Mouse (Mus musculus): ENCODE data around the gene Nktr. TPM values are rescaled to one million over a fixed set of nuclear protein-coding genes. Genes with fewer than 3 reads are reported as not detected.

Nktr gene
- polyA plus RNA-seq, 1 experiment from 2014 or later, result 62.0 TPM

- Histone ChIP-seq H3K4me3 (replicated peaks) (no peak overlapping the region), H3K4me1 (peaks cover 20% of the 10 kb centered on the region), H3K9me3 (no peaks in the 10 kb centered on the region), H3K4me2 (no peak overlapping the region), H3K27me3 (replicated peaks) (no peaks in the 10 kb centered on the region), H3K9ac (no peak overlapping the region), H3K27ac (no peak overlapping the region), H3K36me3 (peaks cover 31% of the 10 kb centered on the region)
- 87% methylated on average over 19 of the region's 19 CpGs for WGBS
- ATAC-seq (ENCODE audit: insufficient read depth, low FRiP score, low read depth), result no peak
Observed at GRCm38 (mm10) chr9:121763716-121764115, 44.7 kb downstream of the Nktr start.

- no peak overlapping the region for H3K27ac ChIP-seq
- no peaks in the 10 kb centered on the region for H3K9me3 ChIP-seq
- ATAC-seq (ENCODE audit: insufficient read depth, low FRiP score, low read depth), result no peak
- H3K9ac ChIP-seq, result no peak overlapping the region
- no peak overlapping the region for H3K4me3 ChIP-seq (replicated peaks)
- peaks cover 34% of the 10 kb centered on the region for H3K36me3 ChIP-seq
- no peaks in the 10 kb centered on the region for H3K27me3 ChIP-seq (replicated peaks)
- no peak overlapping the region for H3K4me2 ChIP-seq
- H3K4me1 ChIP-seq, result peaks cover 15% of the 10 kb centered on the region
- WGBS, result 84% methylated on average over 16 of the region's 16 CpGs
Observed at GRCm38 (mm10) chr9:121765166-121765855, 46.3 kb downstream of the Nktr start.

GRCm38 (mm10) chr9:121772412-121772811 lies 53.4 kb downstream of the Nktr start:
- peaks cover 21% of the 10 kb centered on the region for H3K27me3 ChIP-seq (replicated peaks)
- no peak overlapping the region for H3K27ac ChIP-seq
- ATAC-seq (ENCODE audit: insufficient read depth, low FRiP score, low read depth), result no peak
- H3K4me2 ChIP-seq, result no peak overlapping the region
- no peak overlapping the region for H3K4me3 ChIP-seq (replicated peaks)
- H3K9ac ChIP-seq, result no peak overlapping the region
- H3K4me1 ChIP-seq, result no peaks in the 10 kb centered on the region
- H3K9me3 ChIP-seq, result no peaks in the 10 kb centered on the region
- H3K36me3 ChIP-seq, result peaks cover 13% of the 10 kb centered on the region; the same call in 1 of the 2 replicates
- WGBS, result 65% methylated on average over 5 of the region's 5 CpGs

- Histone ChIP-seq H3K36me3 (no peaks in the 10 kb centered on the region), H3K4me3 (replicated peaks) (no peak overlapping the region), H3K27ac (no peak overlapping the region), H3K9ac (no peak overlapping the region), H3K9me3 (no peaks in the 10 kb centered on the region), H3K4me1 (peaks cover 12% of the 10 kb centered on the region), H3K4me2 (no peak overlapping the region), H3K27me3 (replicated peaks) (peaks cover 39% of the 10 kb centered on the region)
- ATAC-seq (ENCODE audit: insufficient read depth, low FRiP score, low read depth), result no peak
- 80% methylated on average over 10 of the region's 10 CpGs for WGBS
Observed at GRCm38 (mm10) chr9:121775951-121776350, 57.0 kb downstream of the Nktr start.

GRCm38 (mm10) chr9:121776511-121776910 lies 57.5 kb downstream of the Nktr start:
- WGBS, result 79% methylated on average over 7 of the region's 7 CpGs
- no peak for ATAC-seq (ENCODE audit: insufficient read depth, low FRiP score, low read depth)
- H3K4me3 ChIP-seq (replicated peaks), result no peak overlapping the region
- H3K27ac ChIP-seq, result no peak overlapping the region
- H3K9ac ChIP-seq, result no peak overlapping the region
- no peaks in the 10 kb centered on the region for H3K9me3 ChIP-seq
- no peak overlapping the region for H3K4me2 ChIP-seq
- peaks cover 39% of the 10 kb centered on the region for H3K27me3 ChIP-seq (replicated peaks)
- no peaks in the 10 kb centered on the region for H3K36me3 ChIP-seq
- peaks cover 12% of the 10 kb centered on the region for H3K4me1 ChIP-seq

- WGBS, result 16% methylated on average over 30 of the region's 30 CpGs
- peak within 1 kb of the TSS; percentile 36 for H3K4me3 ChIP-seq (replicated peaks)
- H3K27ac ChIP-seq, result no peak within 1 kb of the TSS
- no peaks in the 10 kb centered on the region for H3K36me3 ChIP-seq
- H3K4me1 ChIP-seq, result peaks cover 12% of the 10 kb centered on the region
- peak within 1 kb of the TSS; percentile 71 for H3K4me2 ChIP-seq
- 0 out of 2 replicates have a peak within 1 kb of the TSS, but pooled peaks have one; percentile 1 for H3K9ac ChIP-seq
- no peaks in the 10 kb centered on the region for H3K9me3 ChIP-seq
- peaks cover 39% of the 10 kb centered on the region for H3K27me3 ChIP-seq (replicated peaks)
- peak; percentile 29 for ATAC-seq (ENCODE audit: insufficient read depth, low FRiP score, low read depth)
Observed at GRCm38 (mm10) chr9:121777484-121778065, 58.6 kb downstream of the Nktr start, which contains the start of gene Klhl40. Gene Klhl40, plus strand, starts transcription at chr9:121777607.

GRCm38 (mm10) chr9:121778066-121778624 lies 59.2 kb downstream of the Nktr start:
- Histone ChIP-seq H3K36me3 (no peaks in the 10 kb centered on the region), H3K4me3 (replicated peaks) (peak overlapping the region; percentile 36), H3K27ac (no peak overlapping the region), H3K4me1 (peaks cover 12% of the 10 kb centered on the region), H3K9ac (no peak overlapping the region), H3K9me3 (no peaks in the 10 kb centered on the region), H3K27me3 (replicated peaks) (peaks cover 39% of the 10 kb centered on the region), H3K4me2 (peak overlapping the region; percentile 71)
- WGBS, result 11% methylated on average over 54 of the region's 54 CpGs
- no peak for ATAC-seq (ENCODE audit: insufficient read depth, low FRiP score, low read depth)

- Histone ChIP-seq H3K9me3 (no peaks in the 10 kb centered on the region), H3K4me3 (replicated peaks) (no peak overlapping the region), H3K36me3 (no peaks in the 10 kb centered on the region), H3K4me2 (no peak overlapping the region), H3K9ac (no peak overlapping the region), H3K4me1 (no peaks in the 10 kb centered on the region), H3K27ac (no peak overlapping the region), H3K27me3 (replicated peaks) (no peaks in the 10 kb centered on the region)
- no peak for ATAC-seq (ENCODE audit: insufficient read depth, low FRiP score, low read depth)
- 81% methylated on average over 12 of the region's 12 CpGs for whole genome bisulfite sequencing
Observed at GRCm38 (mm10) chr9:121784801-121785200, 65.8 kb downstream of the Nktr start.

- no peak overlapping the region for H3K9ac ChIP-seq
- H3K27me3 ChIP-seq (replicated peaks), result no peaks in the 10 kb centered on the region
- H3K4me2 ChIP-seq, result no peak overlapping the region
- no peak overlapping the region for H3K27ac ChIP-seq
- H3K9me3 ChIP-seq, result no peaks in the 10 kb centered on the region
- no peaks in the 10 kb centered on the region for H3K4me1 ChIP-seq
- H3K36me3 ChIP-seq, result no peaks in the 10 kb centered on the region
- 83% methylated on average over 8 of the region's 8 CpGs for WGBS
- no peak for ATAC-seq (ENCODE audit: insufficient read depth, low FRiP score, low read depth)
- H3K4me3 ChIP-seq (replicated peaks), result no peak overlapping the region
Observed at GRCm38 (mm10) chr9:121785261-121785660, 66.3 kb downstream of the Nktr start.

- no peaks in the 10 kb centered on the region for H3K9me3 ChIP-seq
- WGBS, result 78% methylated on average over 2 of the region's 2 CpGs
- H3K36me3 ChIP-seq, result no peaks in the 10 kb centered on the region
- no peak overlapping the region for H3K27ac ChIP-seq
- H3K4me1 ChIP-seq, result peaks cover 9% of the 10 kb centered on the region; the same call in 1 of the 2 replicates
- no peak for ATAC-seq (ENCODE audit: insufficient read depth, low FRiP score, low read depth)
- H3K27me3 ChIP-seq (replicated peaks), result no peaks in the 10 kb centered on the region
- H3K4me3 ChIP-seq (replicated peaks), result no peak overlapping the region
- H3K9ac ChIP-seq, result no peak overlapping the region
- H3K4me2 ChIP-seq, result no peak overlapping the region
Observed at GRCm38 (mm10) chr9:121786359-121786758, 67.4 kb downstream of the Nktr start.

- H3K27me3 ChIP-seq (replicated peaks), result no peaks in the 10 kb centered on the region
- no peak overlapping the region for H3K9ac ChIP-seq
- H3K36me3 ChIP-seq, result no peaks in the 10 kb centered on the region
- H3K4me3 ChIP-seq (replicated peaks), result no peak overlapping the region
- ATAC-seq (ENCODE audit: insufficient read depth, low FRiP score, low read depth), result peak; percentile 45; the same call in 1 of the 2 replicates
- peaks cover 20% of the 10 kb centered on the region; the same call in 1 of the 2 replicates for H3K4me1 ChIP-seq
- H3K9me3 ChIP-seq, result no peaks in the 10 kb centered on the region
- 16% methylated on average over 5 of the region's 5 CpGs for WGBS
- no peak overlapping the region for H3K27ac ChIP-seq
- H3K4me2 ChIP-seq, result no peak overlapping the region
Observed at GRCm38 (mm10) chr9:121791206-121791605, 72.2 kb downstream of the Nktr start.

All from stomach, embryonic 15.5 days (tissue).